Mouse (Mus musculus) gastrocnemius, adult 2 months (tissue): ENCODE data around the gene Phlpp1. TPM values are rescaled to one million over a fixed set of nuclear protein-coding genes. Genes with fewer than 3 reads are reported as not detected.
A peak's percentile ranks its signal among the peaks of the same experiment; 100 is the strongest.

Experiments used
- DNase-seq: peaks from one replicate; pipeline ENCODE4 v3.0.0; 2022
- H3K27ac ChIP-seq: fragments of 200-600 bp; 2 replicates; pipeline ENCODE4 v1.8.1; 2022; ENCODE audit warnings: mild to moderate bottlenecking
- H3K4me3 ChIP-seq: fragments of 200-600 bp; 2 replicates; pipeline ENCODE4 v1.8.1; 2022; ENCODE audit warnings: mild to moderate bottlenecking, moderate library complexity
- CTCF ChIP-seq: fragments of 200-600 bp; IDR thresholded peaks from 2 replicates; pipeline ENCODE4 v1.8.1; 2022; ENCODE audit warnings: antibody characterized with exemption, mild to moderate bottlenecking, moderate library complexity
- intact Hi-C: fragments of 180-260 bp; cut with DNase I; formaldehyde crosslinking; loops from one replicate; pipeline ENCODE4 v1.15.1; 2025
- total RNA-seq, 2 experiments: library from RNA; stranded (reverse); gene quantifications; 2 replicates each; pipeline ENCODE4 v1.2.3; 2021

Gene Phlpp1
- total RNA-seq, 2 experiments from 2014 or later, result 8.1 to 9.0 TPM

- no peak for DNase-seq
- Histone ChIP-seq H3K4me3 (no peak overlapping the region), H3K27ac (no peak overlapping the region)
- TF ChIP-seq CTCF, result no peak
- intact Hi-C loops, result no loop called here
Observed at GRCm38 (mm10) chr1:106372446-106372845, 200.9 kb downstream of the Phlpp1 start.

- no peak for TF ChIP-seq CTCF
- no peak for DNase-seq
- Histone ChIP-seq H3K27ac (no peak overlapping the region), H3K4me3 (no peak overlapping the region)
- intact Hi-C loops, result no loop called here
Observed at GRCm38 (mm10) chr1:106373656-106374055, 202.1 kb downstream of the Phlpp1 start.

- H3K4me3 ChIP-seq, result no peak overlapping the region
- no peak overlapping the region for H3K27ac ChIP-seq
- intact Hi-C loops, result no loop called here
- peak; percentile 54 for TF ChIP-seq CTCF
- no peak for DNase-seq
Observed at GRCm38 (mm10) chr1:106374274-106374673, 202.7 kb downstream of the Phlpp1 start.

- DNase-seq, result no peak
- no peak overlapping the region for H3K27ac ChIP-seq
- intact Hi-C loops, result no loop called here
- TF ChIP-seq CTCF, result no peak
- no peak overlapping the region for H3K4me3 ChIP-seq
Observed at GRCm38 (mm10) chr1:106374971-106375370, 203.4 kb downstream of the Phlpp1 start.

GRCm38 (mm10) chr1:106376003-106376402, 204.5 kb downstream of the Phlpp1 start:
- no peak for TF ChIP-seq CTCF
- Histone ChIP-seq H3K4me3 (no peak overlapping the region), H3K27ac (no peak overlapping the region)
- no peak for DNase-seq
- intact Hi-C loops, result no loop called here

- Histone ChIP-seq H3K4me3 (no peak overlapping the region), H3K27ac (no peak overlapping the region)
- intact Hi-C loops, result no loop called here
- TF ChIP-seq CTCF, result no peak
- DNase-seq, result no peak
Observed at GRCm38 (mm10) chr1:106380465-106380864, 208.9 kb downstream of the Phlpp1 start.

- H3K27ac ChIP-seq, result no peak overlapping the region
- no peak overlapping the region for H3K4me3 ChIP-seq
- no peak for DNase-seq
- no peak for TF ChIP-seq CTCF
- intact Hi-C loops, result no loop called here
Observed at GRCm38 (mm10) chr1:106386542-106386941, 215.0 kb downstream of the Phlpp1 start.

GRCm38 (mm10) chr1:106387264-106387663, 215.7 kb downstream of the Phlpp1 start:
- intact Hi-C loops, result no loop called here
- no peak for DNase-seq
- Histone ChIP-seq H3K4me3 (no peak overlapping the region), H3K27ac (no peak overlapping the region)
- TF ChIP-seq CTCF, result no peak

- DNase-seq, result peak; percentile 66
- Histone ChIP-seq H3K4me3 (no peak overlapping the region), H3K27ac (no peak overlapping the region)
- intact Hi-C loops, result loop anchor here (10.0 kb wide), 1 partner anchor 725 kb away; the partner anchor contains the start of genes Pign and Relch
- peak; percentile 66 for TF ChIP-seq CTCF
Observed at GRCm38 (mm10) chr1:106389673-106390072, 218.1 kb downstream of the Phlpp1 start.

- H3K4me3 ChIP-seq, result no peak overlapping the region
- intact Hi-C loops, result loop anchor here (10.0 kb wide), 1 partner anchor 728 kb away; the partner anchor contains the start of genes Pign and Relch
Observed at GRCm38 (mm10) chr1:106393072-106393471, 221.5 kb downstream of the Phlpp1 start.

GRCm38 (mm10) chr1:106394678-106395077, 223.1 kb downstream of the Phlpp1 start:
- Histone ChIP-seq H3K27ac (no peak overlapping the region), H3K4me3 (no peak overlapping the region)
- TF ChIP-seq CTCF, result no peak
- no peak for DNase-seq
- intact Hi-C loops, result loop anchor here (1.0 to 10.0 kb wide), 4 partner anchors 224 to 730 kb away; partner anchors contain the start of genes Phlpp1, Pign and Relch

More at GRCm38 (mm10) chr1:106393072-106393471, 221.5 kb downstream of the Phlpp1 start:
- H3K27ac ChIP-seq, result no peak overlapping the region
- DNase-seq, result no peak
- no peak for TF ChIP-seq CTCF

GRCm38 (mm10) chr1:106395476-106395875, 223.9 kb downstream of the Phlpp1 start:
- Histone ChIP-seq H3K27ac (no peak overlapping the region), H3K4me3 (no peak overlapping the region)
- intact Hi-C loops, result loop anchor here (1.0 to 10.0 kb wide), 4 partner anchors 225 to 731 kb away; partner anchors contain the start of genes Phlpp1, Pign and Relch
- peak; percentile 73 for DNase-seq
- TF ChIP-seq CTCF, result peak; percentile 89

- peak overlapping the region; percentile 24; the same call in 1 of the 2 replicates for H3K27ac ChIP-seq
- intact Hi-C loops, result no loop called here
- DNase-seq, result peak; percentile 55
- no peak for TF ChIP-seq CTCF
- no peak overlapping the region for H3K4me3 ChIP-seq
Observed at GRCm38 (mm10) chr1:106400900-106401634, 229.5 kb downstream of the Phlpp1 start.
